Mouse (Mus musculus) kidney, embryonic 16.5 days (tissue): ENCODE measurements around the gene Pafah1b3. TPM values are rescaled to one million over a fixed set of nuclear protein-coding genes. Genes with fewer than 3 reads are reported as not detected.
"Not testable (repeated sequence)": the region's sequence is repeated elsewhere in the genome, so short reads cannot be mapped to it uniquely, and the experiment has no call there.

Experiments used
- ATAC-seq: fragments of 200-750 bp; cut with Nextera tagmentation; 2 replicates; pipeline ENCODE4 v1.8.0; 2017; ENCODE audit warnings: moderate TSS enrichment; ENCODE audit not compliant: low FRiP score, low TSS enrichment
- H3K27ac ChIP-seq: fragments of 300-500 bp; sonication (generic); 2 replicates; pipeline ENCODE4 v1.5.1; 2014; ENCODE audit warnings: low read length
- H3K27me3 ChIP-seq: fragments of 300-500 bp; sonication (generic); 2 replicates; pipeline ENCODE4 v1.6.1; 2014; ENCODE audit warnings: low read length, control low read depth, mixed read lengths; ENCODE audit not compliant: insufficient read depth
- H3K36me3 ChIP-seq: fragments of 300-500 bp; sonication (generic); 2 replicates; pipeline ENCODE4 v1.6.1; 2014; ENCODE audit warnings: low read length, control low read depth, mixed read lengths; ENCODE audit not compliant: insufficient read depth
- H3K4me1 ChIP-seq: fragments of 300-500 bp; sonication (generic); 2 replicates; pipeline ENCODE4 v1.6.1; 2014; ENCODE audit warnings: low read length, control low read depth, mixed read lengths; ENCODE audit not compliant: insufficient read depth
- H3K4me2 ChIP-seq: fragments of 300-500 bp; sonication (generic); replicated peaks from 2 replicates; pipeline ENCODE4 v1.6.1; 2014; ENCODE audit warnings: low read depth, low read length
- H3K4me3 ChIP-seq: fragments of 300-500 bp; sonication (generic); 2 replicates; pipeline ENCODE4 v1.5.1; 2014; ENCODE audit warnings: mild to moderate bottlenecking, low read length
- H3K9ac ChIP-seq: fragments of 300-500 bp; sonication (generic); replicated peaks from 2 replicates; pipeline ENCODE4 v1.6.1; 2014; ENCODE audit warnings: low read length
- H3K9me3 ChIP-seq: fragments of 300-500 bp; sonication (generic); 2 replicates; pipeline ENCODE4 v1.6.1; 2016; ENCODE audit warnings: low read length, control low read depth
- WGBS: fragments of 180-500 bp; shearing (Covaris S2); extraction: QIAGEN DNeasy Blood & Tissue Kit; methylation state at CpG from one replicate; pipeline ENCODE4 v1.1.7; 2014; 5-methylcytosine and 5-hydroxymethylcytosine counted together
- polyA plus RNA-seq: library from polyadenylated mRNA; unstranded; fragments of >200 nt; fragmentation: Nextera tagmentation; extraction: Ambion mirVana; gene quantifications from 2 replicates; pipeline ENCODE4 v1.2.1, GENCODE M21; 2015

The Pafah1b3 gene
- polyA plus RNA-seq, result 197 and 199 TPM in 2 replicates

DNA sequence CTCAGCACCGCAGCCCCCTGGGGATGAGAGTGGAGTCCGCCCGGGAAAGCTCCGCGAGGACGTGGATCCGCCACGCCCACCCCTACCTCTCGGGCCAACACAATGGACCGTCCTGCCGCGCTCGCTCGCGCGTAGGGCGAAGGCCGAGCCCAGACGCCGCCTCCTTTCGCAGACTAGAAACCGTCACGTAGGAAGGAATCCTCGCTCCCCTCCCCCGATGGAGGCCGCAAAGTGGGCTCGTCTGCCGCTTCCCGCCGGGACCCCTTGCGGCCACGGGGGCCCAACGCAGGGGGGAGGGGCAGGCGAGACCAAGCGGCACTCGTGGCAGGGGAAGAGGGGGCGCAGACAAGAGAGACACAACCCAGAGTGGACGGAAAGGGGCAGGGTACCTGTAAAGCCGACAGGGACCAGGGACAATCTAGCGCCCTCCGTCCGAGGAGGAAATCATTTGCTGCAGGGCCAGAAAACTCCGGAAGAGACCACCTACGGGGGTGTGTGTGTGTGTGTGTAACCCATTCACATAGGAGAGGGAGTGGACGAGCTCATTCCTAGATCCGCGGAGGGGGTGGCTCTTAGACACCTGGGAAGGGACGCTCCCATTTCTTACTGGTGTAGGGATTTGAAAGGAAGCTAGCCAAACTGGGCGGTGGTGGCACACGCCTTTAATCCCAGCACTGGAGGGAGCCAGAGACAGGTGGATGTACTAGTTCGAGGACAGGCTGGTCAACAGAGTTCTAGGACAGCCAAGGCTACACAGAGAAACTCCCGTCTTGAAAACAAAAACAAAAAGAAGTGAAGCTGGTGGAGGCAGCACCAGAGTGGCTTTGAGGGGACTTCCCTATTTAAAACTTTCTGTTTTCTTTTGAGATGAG lies at the start of gene Pafah1b3:
Gene Pafah1b3, minus strand, starts transcription at position 533 of the 872 bp plus-strand sequence.
- H3K4me1 ChIP-seq, result peaks cover 4% of the 10 kb centered on the region; the same call in 1 of the 2 replicates
- under 1% methylated on average over 52 of the region's 52 CpGs for WGBS
- H3K9ac ChIP-seq, result peak within 1 kb of the TSS; percentile 88
- peak within 1 kb of the TSS; percentile 80 for H3K4me2 ChIP-seq
- H3K36me3 ChIP-seq, result peaks cover 26% of the 10 kb centered on the region
- H3K27me3 ChIP-seq, result no peaks in the 10 kb centered on the region
- peak; percentile 95 for ATAC-seq
- no peaks in the 10 kb centered on the region for H3K9me3 ChIP-seq
- peak within 1 kb of the TSS; percentile 91 for H3K4me3 ChIP-seq
- H3K27ac ChIP-seq, result peak within 1 kb of the TSS; percentile 96

DNA sequence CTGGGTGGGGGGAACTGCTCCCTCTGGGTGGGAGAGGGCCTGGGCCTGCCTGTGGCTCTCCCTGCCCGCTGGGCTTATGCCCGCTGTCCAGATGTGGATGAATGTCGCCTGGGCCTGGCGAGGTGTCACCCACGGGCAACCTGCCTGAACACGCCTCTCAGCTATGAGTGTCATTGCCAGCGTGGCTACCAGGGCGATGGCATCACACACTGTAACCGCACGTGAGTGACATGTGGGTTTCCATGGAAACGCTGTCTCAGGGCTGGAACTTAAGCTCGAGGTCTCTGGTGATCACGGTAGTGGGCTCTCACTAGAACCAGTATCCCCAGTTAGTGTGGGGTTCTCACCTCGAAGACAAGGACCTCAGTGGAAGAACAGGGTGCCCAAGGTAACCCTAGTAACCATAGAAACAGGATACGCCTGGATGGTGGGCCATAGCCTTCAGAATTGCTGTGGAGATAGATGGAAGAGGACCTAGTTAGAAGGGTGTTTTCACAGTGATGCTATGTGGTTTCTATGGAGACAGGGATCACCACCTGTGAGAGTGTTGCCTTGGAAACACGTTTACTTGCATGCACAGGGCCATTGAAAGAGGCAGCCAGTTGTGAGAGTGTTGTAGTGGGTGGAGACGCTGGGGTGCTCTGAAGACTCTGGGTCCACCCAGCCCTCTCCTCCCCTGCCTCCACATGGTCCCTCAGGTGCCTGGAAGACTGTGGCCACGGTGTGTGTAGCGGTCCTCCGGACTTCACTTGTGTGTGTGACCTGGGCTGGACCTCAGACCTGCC lies 43.4 kb upstream of the Pafah1b3 start:
- Histone ChIP-seq H3K4me3 (no peak overlapping the region), H3K36me3 (peaks cover 29% of the 10 kb centered on the region), H3K4me1 (no peaks in the 10 kb centered on the region), H3K27ac (no peak overlapping the region), H3K4me2 (no peak overlapping the region), H3K9ac (no peak overlapping the region), H3K9me3 (no peaks in the 10 kb centered on the region), H3K27me3 (no peaks in the 10 kb centered on the region)
- WGBS, result 84% methylated on average over 20 of the region's 20 CpGs
- ATAC-seq, result no peak

- H3K36me3 ChIP-seq, result peaks cover 37% of the 10 kb centered on the region
- H3K4me3 ChIP-seq, result no peak overlapping the region
- H3K27me3 ChIP-seq, result no peaks in the 10 kb centered on the region
- ATAC-seq, result no peak
- H3K9me3 ChIP-seq, result no peaks in the 10 kb centered on the region
- WGBS, result 89% methylated on average over 9 of the region's 9 CpGs
- H3K27ac ChIP-seq, result no peak overlapping the region
- no peak overlapping the region for H3K4me2 ChIP-seq
- H3K4me1 ChIP-seq, result no peaks in the 10 kb centered on the region
- H3K9ac ChIP-seq, result no peak overlapping the region
Measured at GRCm38 (mm10) chr7:25339329-25339728, 41.5 kb upstream of the Pafah1b3 start.

DNA sequence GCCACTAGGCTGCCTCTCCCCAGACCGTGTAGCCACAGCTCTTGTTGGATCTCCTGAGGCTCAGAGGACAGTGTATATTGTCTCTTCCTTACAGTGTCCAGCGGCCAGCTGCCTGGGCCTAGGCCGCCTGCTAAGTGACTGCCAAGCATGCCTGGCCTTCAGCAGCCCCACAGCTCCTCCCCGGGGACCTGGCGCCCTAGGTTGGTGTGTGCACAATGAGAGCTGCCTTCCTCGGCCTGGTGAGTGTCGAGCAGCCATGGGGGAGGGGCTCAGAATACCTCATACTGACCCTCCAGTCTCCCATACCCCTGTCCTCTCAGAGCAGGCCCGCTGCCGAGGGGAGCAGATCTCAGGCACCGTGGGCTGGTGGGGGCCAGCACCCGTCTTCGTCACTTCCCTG lies 36.7 kb upstream of the Pafah1b3 start:
- ATAC-seq, result peak; percentile 55; the same call in 1 of the 2 replicates
- H3K4me2 ChIP-seq, result no peak overlapping the region
- WGBS, result 83% methylated on average over 12 of the region's 12 CpGs
- H3K36me3 ChIP-seq, result peaks cover 44% of the 10 kb centered on the region
- H3K27ac ChIP-seq, result no peak overlapping the region
- H3K27me3 ChIP-seq, result no peaks in the 10 kb centered on the region
- no peaks in the 10 kb centered on the region for H3K9me3 ChIP-seq
- H3K9ac ChIP-seq, result no peak overlapping the region
- H3K4me3 ChIP-seq, result no peak overlapping the region
- peaks cover 10% of the 10 kb centered on the region; the same call in 1 of the 2 replicates for H3K4me1 ChIP-seq

GRCm38 (mm10) chr7:25333596-25334307 lies 36.0 kb upstream of the Pafah1b3 start:
- H3K27ac ChIP-seq, result no peak overlapping the region
- 41% methylated on average over 16 of the region's 16 CpGs for WGBS

GRCm38 (mm10) chr7:25326233-25326632 lies 28.4 kb upstream of the Pafah1b3 start:
- H3K27me3 ChIP-seq, result no peaks in the 10 kb centered on the region
- no peak for ATAC-seq
- H3K9me3 ChIP-seq, result no peaks in the 10 kb centered on the region
- no peak overlapping the region for H3K27ac ChIP-seq
- no peak overlapping the region for H3K4me3 ChIP-seq
- no peak overlapping the region for H3K4me2 ChIP-seq
- WGBS, result 82% methylated on average over 8 of the region's 8 CpGs
- peaks cover 21% of the 10 kb centered on the region for H3K4me1 ChIP-seq
- no peak overlapping the region for H3K9ac ChIP-seq
- H3K36me3 ChIP-seq, result peaks cover 21% of the 10 kb centered on the region

More at GRCm38 (mm10) chr7:25333596-25334307, 36.0 kb upstream of the Pafah1b3 start:
- Histone ChIP-seq H3K9ac (no peak overlapping the region), H3K4me1 (peaks cover 10% of the 10 kb centered on the region; the same call in 1 of the 2 replicates), H3K9me3 (no peaks in the 10 kb centered on the region), H3K27me3 (no peaks in the 10 kb centered on the region), H3K4me2 (no peak overlapping the region), H3K36me3 (peaks cover 44% of the 10 kb centered on the region), H3K4me3 (no peak overlapping the region)
- peak; percentile 77; the same call in 1 of the 2 replicates for ATAC-seq

DNA sequence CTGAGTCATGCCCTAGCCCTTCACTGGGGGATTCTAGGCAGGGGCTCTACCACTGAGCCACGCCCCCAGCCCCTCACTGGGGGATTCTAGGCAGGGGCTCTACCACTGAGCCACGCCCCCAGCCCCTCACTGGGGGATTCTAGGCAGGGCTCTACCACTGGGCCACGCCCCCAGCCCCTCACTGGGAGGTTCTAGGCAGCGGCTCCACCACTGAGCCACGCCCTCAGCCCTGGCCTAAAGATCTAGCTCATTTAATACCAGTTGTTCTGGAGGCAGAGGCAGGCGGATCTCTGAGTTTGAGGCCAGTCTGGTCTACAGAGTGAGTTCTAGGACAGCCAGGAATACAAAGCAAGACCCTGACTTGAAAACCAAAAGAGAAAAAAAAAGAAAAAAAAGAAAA lies 27.6 kb upstream of the Pafah1b3 start:
- not testable (repeated sequence) for ATAC-seq, H3K4me2 ChIP-seq, H3K27me3 ChIP-seq, H3K4me3 ChIP-seq, H3K9me3 ChIP-seq, H3K9ac ChIP-seq, H3K27ac ChIP-seq
- H3K4me1 ChIP-seq, result peaks cover 22% of the 10 kb centered on the region
- H3K36me3 ChIP-seq, result peaks cover 13% of the 10 kb centered on the region
- 97% methylated on average over 5 of the region's 6 CpGs for WGBS

GRCm38 (mm10) chr7:25323219-25323618 lies 25.4 kb upstream of the Pafah1b3 start:
- Histone ChIP-seq H3K9ac (no peak overlapping the region), H3K4me2 (no peak overlapping the region), H3K27ac (0 out of 2 replicates have a peak overlapping the region, but pooled peaks have one; percentile 32), H3K4me3 (no peak overlapping the region), H3K4me1 (peaks cover 19% of the 10 kb centered on the region), H3K9me3 (no peaks in the 10 kb centered on the region), H3K36me3 (0 out of 2 replicates have a peak, but pooled peaks cover 6% of the 10 kb centered on the region), H3K27me3 (no peaks in the 10 kb centered on the region)
- WGBS, result 87% methylated on average over 2 of the region's 2 CpGs
- ATAC-seq, result no peak

DNA sequence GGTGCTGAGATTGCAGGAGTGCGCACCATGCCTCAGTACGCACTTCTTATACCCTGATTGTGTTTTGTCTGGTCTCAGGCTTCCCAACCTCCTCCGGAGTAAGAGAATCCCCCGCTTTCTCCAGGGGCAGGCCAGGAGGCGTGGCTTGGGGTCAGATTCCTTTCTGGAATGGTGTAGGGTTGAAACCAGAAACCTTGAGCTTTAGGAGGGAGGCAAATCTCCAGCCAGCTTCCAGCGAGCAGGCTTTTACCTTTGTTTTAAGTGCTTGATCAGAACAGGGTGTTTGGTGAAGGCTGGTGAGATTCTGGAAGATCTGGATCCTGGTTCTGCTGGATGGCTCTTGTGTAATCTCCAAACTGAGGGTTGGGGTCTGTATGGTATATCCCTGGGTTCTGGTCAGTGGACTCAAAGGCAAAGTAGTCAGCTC lies 24.3 kb upstream of the Pafah1b3 start:
- peak; percentile 91 for ATAC-seq
- H3K9ac ChIP-seq, result peak overlapping the region; percentile 50; the same call in 1 of the 2 replicates
- WGBS, result 5% methylated on average over 6 of the region's 6 CpGs

More for the DNA sequence above, 24.3 kb upstream of the Pafah1b3 start:
- no peaks in the 10 kb centered on the region for H3K9me3 ChIP-seq
- 0 out of 2 replicates have a peak, but pooled peaks cover 3% of the 10 kb centered on the region for H3K36me3 ChIP-seq
- peak overlapping the region; percentile 19; the same call in 1 of the 2 replicates for H3K4me3 ChIP-seq
- H3K27me3 ChIP-seq, result no peaks in the 10 kb centered on the region
- H3K4me1 ChIP-seq, result peaks cover 27% of the 10 kb centered on the region
- peak overlapping the region; percentile 46 for H3K4me2 ChIP-seq
- peak overlapping the region; percentile 98 for H3K27ac ChIP-seq
